Mouse (Mus musculus): ENCODE results near the gene Cc2d2a.

Cc2d2a gene

GRCm38 (mm10) chr5:43661997-43662961, at the start of gene Cc2d2a:
Gene Cc2d2a, plus strand, starts transcription at chr5:43662346.
- DNase-seq (ENCODE audit: low spot score): peak; percentile 60

- no peak for DNase-seq (ENCODE audit: low spot score)
Measured at GRCm38 (mm10) chr5:43621575-43622299, 40.4 kb upstream of the Cc2d2a start.

DNA sequence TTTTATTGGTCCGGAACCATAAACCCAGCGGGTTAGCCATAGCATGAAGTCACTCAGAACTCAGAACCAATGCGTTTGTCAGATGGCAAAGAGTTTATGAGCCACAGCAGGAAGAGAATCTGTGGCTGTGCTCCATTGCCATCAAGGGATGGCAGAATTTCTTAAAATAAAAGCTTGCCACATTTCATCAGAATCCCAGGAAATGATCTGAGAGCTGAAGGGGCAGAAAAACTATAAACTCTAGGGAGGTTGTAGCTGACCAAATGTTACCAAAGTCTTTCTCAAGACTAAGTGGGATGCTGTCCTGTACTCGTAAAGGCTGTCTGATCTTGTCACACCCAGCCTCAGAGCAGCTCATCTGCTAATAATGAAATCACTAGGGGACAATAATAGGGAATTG, 36.7 kb upstream of the Cc2d2a start:
- no peak for DNase-seq (ENCODE audit: low spot score)

GRCm38 (mm10) chr5:43634071-43634601, 28.0 kb upstream of the Cc2d2a start:
- DNase-seq (ENCODE audit: low spot score): no peak

DNA sequence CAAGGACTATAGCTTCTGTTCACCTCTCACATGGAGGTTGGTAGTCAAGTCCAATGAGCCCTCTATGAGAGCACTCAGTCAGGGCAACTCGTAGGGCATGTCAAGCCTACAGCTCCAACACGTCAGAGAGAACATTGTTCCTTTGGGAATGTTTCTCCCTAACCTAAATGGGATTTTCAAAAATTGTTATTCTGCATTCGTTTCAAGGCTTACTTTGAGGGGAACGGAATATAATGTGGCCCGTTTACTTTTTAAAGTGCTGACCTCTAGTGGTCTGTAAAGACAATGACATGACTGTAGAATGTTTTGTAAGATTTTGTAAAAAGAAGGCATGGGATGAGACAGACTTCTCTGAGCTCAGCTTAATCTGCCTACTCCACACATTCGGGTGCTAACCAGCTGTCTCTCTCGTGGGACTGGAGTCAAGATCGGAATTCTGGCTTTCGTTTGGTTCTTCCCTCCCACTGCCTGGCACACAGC, 27.5 kb upstream of the Cc2d2a start:
- no peak for DNase-seq (ENCODE audit: low spot score)

DNA sequence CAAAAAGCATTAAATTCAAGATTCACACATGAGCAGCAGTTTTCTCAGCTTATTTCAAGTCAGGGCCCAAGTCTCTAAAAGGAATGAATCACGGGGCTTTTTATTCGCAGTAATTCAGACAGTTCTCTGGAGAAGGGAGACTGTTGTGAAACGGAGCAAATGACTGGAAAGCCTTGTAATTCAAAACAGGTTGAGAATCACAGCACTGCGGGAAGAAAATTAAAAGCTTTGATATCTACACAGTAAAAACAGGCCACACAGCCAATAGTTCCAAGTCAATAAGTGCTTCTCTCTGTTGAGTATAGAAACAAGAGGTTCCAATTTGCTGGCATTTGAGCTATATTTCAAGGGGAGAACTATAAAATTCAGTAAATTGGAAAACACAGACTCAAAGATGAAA, 17.1 kb upstream of the Cc2d2a start:
- no peak for DNase-seq (ENCODE audit: low spot score)

- DNase-seq (ENCODE audit: low spot score): no peak
Measured at GRCm38 (mm10) chr5:43647098-43647774, 14.9 kb upstream of the Cc2d2a start.

DNA sequence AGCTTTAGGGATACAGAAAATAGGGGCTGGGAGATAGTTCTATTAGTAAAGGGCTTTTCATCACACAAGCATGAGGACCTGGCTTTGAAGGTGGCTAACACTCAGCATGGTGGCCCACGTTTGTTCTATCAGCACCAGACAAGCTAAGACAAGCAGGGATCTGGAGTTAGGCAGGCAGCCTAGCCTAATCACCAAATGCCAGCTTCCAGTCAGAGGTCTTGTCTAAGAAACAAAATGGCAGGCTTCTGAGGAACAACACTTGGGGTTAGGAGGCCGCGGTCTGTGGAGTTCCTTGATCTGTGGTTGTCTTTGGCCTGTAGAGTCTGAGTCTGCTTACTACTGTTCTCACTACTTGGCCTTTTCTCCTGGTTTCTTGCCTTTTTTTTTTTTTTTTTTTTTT, 648 bp upstream of the Cc2d2a start:
- DNase-seq (ENCODE audit: low spot score): no peak

GRCm38 (mm10) chr5:43663531-43663930, 1.4 kb downstream of the Cc2d2a start:
- DNase-seq (ENCODE audit: low spot score): no peak

DNA sequence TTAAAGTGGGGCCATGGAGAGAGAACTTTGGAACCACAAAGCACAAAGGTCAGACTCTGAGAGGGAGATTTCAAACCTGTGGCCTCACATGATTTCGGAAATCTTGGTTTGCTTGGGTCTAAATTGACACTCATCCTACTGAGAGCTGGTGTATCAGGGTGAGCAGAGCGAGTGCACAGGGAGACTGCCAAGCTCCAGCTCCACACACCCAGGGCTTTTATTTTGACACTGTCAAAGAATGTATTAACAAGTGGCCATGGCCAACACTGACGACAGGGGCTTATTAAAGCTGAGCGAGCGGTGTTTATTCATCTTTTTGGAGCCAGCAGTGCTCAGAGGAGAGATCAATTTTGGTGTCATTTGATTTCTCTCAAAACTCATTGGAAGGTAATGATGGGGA, 3.0 kb downstream of the Cc2d2a start:
- no peak for DNase-seq (ENCODE audit: low spot score)

GRCm38 (mm10) chr5:43669118-43669645, 7.0 kb downstream of the Cc2d2a start:
- DNase-seq (ENCODE audit: low spot score): no peak

GRCm38 (mm10) chr5:43672177-43672911, 10.2 kb downstream of the Cc2d2a start:
- peak; percentile 81 for DNase-seq (ENCODE audit: low spot score)

DNA sequence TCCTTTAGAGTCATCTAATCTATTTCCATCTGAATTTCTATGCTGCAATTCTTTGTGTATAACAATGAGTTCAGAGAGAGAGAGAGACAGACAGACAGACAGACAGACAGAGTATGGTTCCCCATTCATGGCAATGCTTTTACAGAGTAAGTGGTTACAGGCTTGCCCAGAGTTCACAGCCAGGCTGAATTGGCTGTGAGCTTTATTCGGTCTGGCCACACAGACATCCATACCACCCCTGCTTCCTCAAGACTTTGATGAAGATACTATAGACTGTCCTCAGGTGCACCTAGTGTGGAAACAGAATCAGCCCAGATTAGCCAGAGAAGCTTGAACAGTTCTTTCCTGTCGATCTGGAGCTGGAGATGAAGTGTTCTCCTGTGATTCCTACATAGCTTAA, 10.9 kb downstream of the Cc2d2a start:
- DNase-seq (ENCODE audit: low spot score): no peak

- DNase-seq (ENCODE audit: low spot score): no peak
Measured at GRCm38 (mm10) chr5:43685466-43685865, 23.3 kb downstream of the Cc2d2a start.

DNA sequence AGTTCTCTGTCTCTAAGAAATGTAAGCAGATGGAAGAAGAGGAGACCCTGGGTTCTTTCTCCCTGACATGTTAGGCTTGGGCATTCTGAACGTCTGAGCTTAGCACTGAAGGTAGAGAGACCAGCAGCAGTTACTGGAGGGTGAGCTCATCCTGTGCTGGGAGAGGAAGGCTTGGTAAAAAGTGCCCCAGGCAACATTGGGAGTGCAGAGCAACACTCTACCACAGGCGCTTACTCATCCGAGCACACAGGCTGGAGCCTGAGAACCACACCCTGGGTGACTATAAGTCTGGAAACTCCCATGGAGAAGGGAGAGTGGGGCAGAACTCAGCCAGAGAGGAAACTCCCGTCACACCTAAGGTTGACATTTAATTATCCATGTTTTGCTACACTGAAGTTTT, 30.3 kb downstream of the Cc2d2a start:
- no peak for DNase-seq (ENCODE audit: low spot score)

- no peak for DNase-seq (ENCODE audit: low spot score)
Measured at GRCm38 (mm10) chr5:43697133-43697532, 35.0 kb downstream of the Cc2d2a start.

DNA sequence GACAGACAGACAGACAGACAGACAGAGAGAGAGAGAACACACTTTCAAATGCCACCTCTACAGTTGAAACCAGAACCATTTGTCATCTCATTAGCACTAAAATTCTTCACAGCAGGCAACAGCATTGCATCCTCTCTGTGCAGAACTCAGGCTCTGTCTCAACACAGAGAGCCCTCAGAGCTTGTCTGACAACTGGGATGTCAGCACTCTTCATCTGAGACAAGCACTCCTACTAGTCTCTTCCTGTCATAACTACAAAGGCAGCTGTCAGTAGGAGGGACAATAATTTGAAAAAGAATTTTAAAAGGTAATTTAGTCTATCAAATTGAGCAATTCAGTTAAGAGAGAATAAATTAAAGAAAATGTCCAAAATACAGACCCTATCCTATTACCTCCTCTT, 37.1 kb downstream of the Cc2d2a start:
- no peak for DNase-seq (ENCODE audit: low spot score)

DNA sequence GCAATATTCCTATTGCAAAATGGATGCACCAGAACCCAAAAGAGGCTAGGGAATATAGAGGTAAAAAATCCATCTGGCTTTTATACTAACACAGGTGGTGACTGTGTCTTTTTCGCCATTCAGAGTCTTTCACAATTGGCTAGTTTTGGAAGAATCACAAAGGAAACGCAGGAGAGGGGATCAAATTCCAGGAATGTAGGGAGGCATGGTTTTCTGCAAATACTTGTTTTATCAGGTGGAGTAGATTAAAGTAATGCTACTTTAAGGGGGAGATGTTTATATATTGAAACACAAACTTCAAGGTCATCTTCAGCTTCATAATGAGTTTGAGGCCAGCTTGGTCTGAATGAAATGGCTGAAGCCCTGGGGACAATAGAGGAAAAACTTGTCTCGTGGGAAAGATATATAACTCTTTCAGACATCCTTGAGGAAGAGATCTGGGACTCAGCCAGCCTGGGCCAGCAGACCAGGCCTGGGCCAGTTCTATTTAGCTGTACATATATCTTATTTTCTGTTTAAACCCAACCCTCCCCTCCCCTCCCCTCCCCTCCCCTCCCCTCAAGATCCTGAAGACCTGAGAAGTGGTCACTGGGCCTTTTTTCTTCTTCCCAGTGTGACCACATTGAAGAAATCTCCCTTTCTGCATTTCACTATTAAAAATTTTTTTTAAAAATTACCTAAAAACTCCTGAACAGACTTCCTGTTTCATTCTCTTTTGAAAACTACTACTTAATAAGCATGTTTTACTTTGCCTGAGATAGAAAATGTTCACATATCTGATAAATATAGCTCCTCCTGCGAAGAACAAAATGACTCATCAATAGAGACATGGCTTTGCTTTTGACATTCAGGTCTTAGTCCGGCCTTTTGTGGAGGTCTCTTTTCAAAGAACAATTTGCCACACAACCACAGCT, 59.6 kb downstream of the Cc2d2a start:
- DNase-seq (ENCODE audit: low spot score): no peak

DNA sequence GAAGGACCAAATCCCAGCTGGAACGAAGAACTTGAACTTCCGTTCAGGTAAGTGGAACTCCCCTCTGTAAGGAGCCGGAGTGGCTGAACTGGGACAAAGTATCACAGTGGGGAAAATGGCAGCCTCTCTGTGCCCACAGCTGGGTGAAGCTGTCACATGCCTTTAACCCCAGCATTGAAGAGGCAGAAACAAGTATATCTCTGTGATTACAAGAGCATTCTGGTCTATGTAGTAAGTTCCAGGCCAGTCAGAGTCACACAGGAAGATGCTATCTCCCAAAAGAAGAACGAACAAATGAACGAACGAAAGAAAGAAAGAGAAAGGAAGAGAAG, 60.3 kb downstream of the Cc2d2a start:
- DNase-seq (ENCODE audit: low spot score): no peak

GRCm38 (mm10) chr5:43723830-43724229, 61.7 kb downstream of the Cc2d2a start:
- DNase-seq (ENCODE audit: low spot score): no peak

Data from testis, postnatal 10 days (tissue).